Mouse (Mus musculus): Measurements from ENCODE around the gene Ssh1.

DNA sequence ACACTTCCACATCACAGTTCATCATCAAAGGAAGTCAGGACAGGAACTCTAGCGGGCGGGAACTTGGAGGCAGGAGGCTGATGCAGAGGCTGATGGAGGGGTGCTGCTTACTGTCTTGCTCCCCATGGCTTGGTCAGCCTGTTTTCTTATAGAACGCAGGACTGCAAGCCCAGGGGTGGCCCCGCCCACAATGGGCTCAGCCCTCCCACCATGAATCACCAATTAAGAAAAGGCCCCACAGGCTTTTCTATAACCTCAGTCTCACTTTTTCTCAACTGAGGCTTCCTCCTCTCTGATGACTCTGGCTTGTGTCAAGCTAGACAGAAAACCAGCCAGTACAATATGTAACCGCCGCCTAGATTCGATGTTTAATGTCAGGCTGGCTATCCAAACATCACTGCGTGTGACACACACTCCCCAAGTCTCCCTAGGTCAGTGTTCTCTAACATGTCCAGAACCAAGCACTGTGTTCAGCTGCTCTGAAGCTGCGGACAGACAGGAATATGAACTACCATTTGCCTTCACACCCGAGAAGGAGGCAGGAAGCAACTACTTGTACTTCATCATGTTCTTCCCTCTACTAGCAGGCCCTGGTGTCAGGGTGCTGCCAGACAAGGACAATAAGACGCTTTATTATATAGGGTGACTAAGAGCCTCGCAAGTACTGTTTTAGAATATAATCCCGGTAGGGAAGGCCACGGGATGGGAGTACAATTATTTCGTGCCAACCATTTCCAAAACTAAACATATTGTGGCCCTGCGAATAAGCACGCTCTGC lies 86.5 kb downstream of the Ssh1 start:
- TF ChIP-seq GATA1 (IDR thresholded peaks at IDR 0.05; ENCODE audit: low read length): no peak
- no peak for TF ChIP-seq TAL1 (IDR thresholded peaks at IDR 0.05; ENCODE audit: low read length)
